Mouse (Mus musculus): ENCODE data around the gene Rcor1.
"Not testable (repeated sequence)": the region's sequence is repeated elsewhere in the genome, so short reads cannot be mapped to it uniquely, and the experiment has no call there.

The Rcor1 gene

GRCm38 (mm10) chr12:111067816-111068215 lies 28.7 kb downstream of the Rcor1 start:
- DNase-seq (ENCODE audit: low read depth): no peak

GRCm38 (mm10) chr12:111069299-111069698 lies 30.1 kb downstream of the Rcor1 start:
- not testable (repeated sequence) for DNase-seq (ENCODE audit: low read depth)

- no peak for DNase-seq (ENCODE audit: low read depth)
Observed at GRCm38 (mm10) chr12:111071009-111071408, 31.9 kb downstream of the Rcor1 start.

- DNase-seq (ENCODE audit: low read depth): no peak
Observed at GRCm38 (mm10) chr12:111071477-111072152, 32.5 kb downstream of the Rcor1 start.

GRCm38 (mm10) chr12:111076385-111076965 lies 37.3 kb downstream of the Rcor1 start:
- no peak for DNase-seq (ENCODE audit: low read depth)

GRCm38 (mm10) chr12:111085579-111085978 lies 46.4 kb downstream of the Rcor1 start:
- DNase-seq (ENCODE audit: low read depth): no peak

- DNase-seq (ENCODE audit: low read depth): no peak
Observed at GRCm38 (mm10) chr12:111087066-111087465, 47.9 kb downstream of the Rcor1 start.

GRCm38 (mm10) chr12:111088186-111088585 lies 49.0 kb downstream of the Rcor1 start:
- DNase-seq (ENCODE audit: low read depth): peak; percentile 90

- DNase-seq (ENCODE audit: low read depth): no peak
Observed at GRCm38 (mm10) chr12:111088731-111089141, 49.6 kb downstream of the Rcor1 start.

- DNase-seq (ENCODE audit: low read depth): no peak
Observed at GRCm38 (mm10) chr12:111089145-111089544, 50.0 kb downstream of the Rcor1 start.

GRCm38 (mm10) chr12:111090801-111091200 lies 51.6 kb downstream of the Rcor1 start:
- no peak for DNase-seq (ENCODE audit: low read depth)

- DNase-seq (ENCODE audit: low read depth): no peak
Observed at GRCm38 (mm10) chr12:111091981-111092380, 52.8 kb downstream of the Rcor1 start.

GRCm38 (mm10) chr12:111094073-111094472 lies 54.9 kb downstream of the Rcor1 start:
- DNase-seq (ENCODE audit: low read depth): peak; percentile 48

- no peak for DNase-seq (ENCODE audit: low read depth)
Observed at GRCm38 (mm10) chr12:111095086-111095485, 55.9 kb downstream of the Rcor1 start.

- no peak for DNase-seq (ENCODE audit: low read depth)
Observed at GRCm38 (mm10) chr12:111096249-111096648, 57.1 kb downstream of the Rcor1 start.

- DNase-seq (ENCODE audit: low read depth): no peak
Observed at GRCm38 (mm10) chr12:111097036-111097435, 57.9 kb downstream of the Rcor1 start.

GRCm38 (mm10) chr12:111111176-111111575 lies 72.0 kb downstream of the Rcor1 start:
- DNase-seq (ENCODE audit: low read depth): no peak

GRCm38 (mm10) chr12:111114593-111114992 lies 75.4 kb downstream of the Rcor1 start:
- no peak for DNase-seq (ENCODE audit: low read depth)

GRCm38 (mm10) chr12:111119506-111120085 lies 80.4 kb downstream of the Rcor1 start:
- DNase-seq (ENCODE audit: low read depth): no peak

GRCm38 (mm10) chr12:111120976-111121645 lies 82.0 kb downstream of the Rcor1 start:
- DNase-seq (ENCODE audit: low read depth): no peak

- DNase-seq (ENCODE audit: low read depth): peak; percentile 37
Observed at GRCm38 (mm10) chr12:111122332-111122852, 83.2 kb downstream of the Rcor1 start.

GRCm38 (mm10) chr12:111124601-111125260 lies 85.6 kb downstream of the Rcor1 start:
- no peak for DNase-seq (ENCODE audit: low read depth)

Data from c-Kit-positive CD71-positive TER-119-negative erythroid progenitor cells, embryonic 14.5 days (primary cell).